Mouse (Mus musculus): ENCODE measurements around the gene Itga9. TPM values are rescaled to one million over a fixed set of nuclear protein-coding genes. Genes with fewer than 3 reads are reported as not detected.

Itga9 gene
- polyA plus RNA-seq, 1 experiment from 2014 or later = 7.4 TPM

DNA sequence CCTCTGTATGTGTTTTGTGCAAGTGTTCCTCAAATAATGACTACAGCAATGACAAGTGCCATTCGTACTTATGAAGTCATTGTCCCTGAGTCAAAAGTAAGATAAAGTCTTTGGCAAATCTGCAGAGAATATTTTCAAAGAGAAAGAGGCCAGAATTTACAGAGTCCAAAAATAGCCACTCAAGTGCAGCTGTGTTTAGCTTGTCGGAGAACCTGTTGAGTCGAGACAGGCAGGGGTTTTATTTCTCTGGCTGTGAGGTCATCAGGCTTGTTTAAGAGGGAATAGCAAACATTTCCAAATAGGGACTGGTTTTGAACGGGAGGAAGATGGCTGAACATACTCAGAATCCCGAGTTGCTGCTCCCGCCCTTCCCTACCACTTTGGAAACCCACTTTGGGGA lies 125.2 kb downstream of the Itga9 start:
- no peak for ATAC-seq (ENCODE audit: insufficient number of reproducible peaks, insufficient read depth, low FRiP score, low TSS enrichment, low read depth)
- H3K4me1 ChIP-seq = peaks cover 49% of the 10 kb centered on the region
- H3K27ac ChIP-seq = no peak overlapping the region
- no peaks in the 10 kb centered on the region for H3K9me3 ChIP-seq
- WGBS = 70% methylated on average over 6 of the region's 6 CpGs
- no peak overlapping the region for H3K4me2 ChIP-seq
- H3K27me3 ChIP-seq = no peaks in the 10 kb centered on the region
- H3K36me3 ChIP-seq = no peaks in the 10 kb centered on the region
- no peak overlapping the region for H3K9ac ChIP-seq
- H3K4me3 ChIP-seq = no peak overlapping the region

GRCm38 (mm10) chr9:118733601-118734000 lies 127.1 kb downstream of the Itga9 start:
- no peak overlapping the region for H3K9ac ChIP-seq
- H3K27me3 ChIP-seq = no peaks in the 10 kb centered on the region
- H3K9me3 ChIP-seq = no peaks in the 10 kb centered on the region
- 46% methylated on average over 3 of the region's 3 CpGs for WGBS
- H3K4me1 ChIP-seq = peaks cover 51% of the 10 kb centered on the region
- ATAC-seq (ENCODE audit: insufficient number of reproducible peaks, insufficient read depth, low FRiP score, low TSS enrichment, low read depth) = no peak
- H3K4me3 ChIP-seq = no peak overlapping the region
- no peaks in the 10 kb centered on the region for H3K36me3 ChIP-seq
- no peak overlapping the region for H3K27ac ChIP-seq
- H3K4me2 ChIP-seq = no peak overlapping the region

GRCm38 (mm10) chr9:118737124-118737523 lies 130.6 kb downstream of the Itga9 start:
- no peaks in the 10 kb centered on the region for H3K36me3 ChIP-seq
- no peak overlapping the region for H3K9ac ChIP-seq
- no peaks in the 10 kb centered on the region for H3K27me3 ChIP-seq
- H3K9me3 ChIP-seq = no peaks in the 10 kb centered on the region
- peaks cover 24% of the 10 kb centered on the region for H3K4me1 ChIP-seq
- H3K4me2 ChIP-seq = no peak overlapping the region
- ATAC-seq (ENCODE audit: insufficient number of reproducible peaks, insufficient read depth, low FRiP score, low TSS enrichment, low read depth) = no peak
- H3K4me3 ChIP-seq = no peak overlapping the region
- no peak overlapping the region for H3K27ac ChIP-seq
- 82% methylated on average over 2 of the region's 2 CpGs for WGBS

DNA sequence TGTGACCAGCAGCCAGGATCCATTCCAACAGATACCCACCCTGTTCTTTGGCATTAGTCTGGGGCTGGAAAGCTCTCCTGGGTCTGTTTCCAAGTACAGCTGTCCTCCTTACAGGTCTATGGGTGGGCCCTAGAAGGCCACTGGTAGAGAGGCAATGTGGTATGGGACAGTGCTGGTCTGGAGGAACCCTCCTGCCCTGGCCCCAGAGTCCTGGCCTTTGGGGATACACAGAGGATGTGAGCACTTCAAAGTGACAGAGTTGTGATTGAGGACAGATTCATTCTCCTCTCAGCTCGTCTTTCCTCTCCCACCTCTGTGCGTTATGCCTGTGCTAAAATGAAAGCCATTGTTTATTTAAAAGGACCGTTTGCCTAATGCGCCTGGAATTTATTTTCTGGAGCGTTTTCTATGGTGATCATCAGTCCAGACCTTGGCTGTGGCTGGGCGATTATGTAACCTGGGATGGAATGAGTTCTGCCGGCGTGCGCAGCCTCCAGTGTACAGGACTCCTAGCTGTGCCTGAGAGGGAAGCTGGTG lies 131.2 kb downstream of the Itga9 start:
- Histone ChIP-seq H3K4me1 (peaks cover 24% of the 10 kb centered on the region), H3K4me3 (no peak overlapping the region), H3K27me3 (no peaks in the 10 kb centered on the region), H3K9me3 (no peaks in the 10 kb centered on the region), H3K36me3 (no peaks in the 10 kb centered on the region), H3K9ac (peak overlapping the region; percentile 11; the same call in 1 of the 2 replicates), H3K27ac (no peak overlapping the region), H3K4me2 (no peak overlapping the region)
- peak; percentile 44; the same call in 1 of the 2 replicates for ATAC-seq (ENCODE audit: insufficient number of reproducible peaks, insufficient read depth, low FRiP score, low TSS enrichment, low read depth)
- WGBS = 32% methylated on average over 9 of the region's 9 CpGs

DNA sequence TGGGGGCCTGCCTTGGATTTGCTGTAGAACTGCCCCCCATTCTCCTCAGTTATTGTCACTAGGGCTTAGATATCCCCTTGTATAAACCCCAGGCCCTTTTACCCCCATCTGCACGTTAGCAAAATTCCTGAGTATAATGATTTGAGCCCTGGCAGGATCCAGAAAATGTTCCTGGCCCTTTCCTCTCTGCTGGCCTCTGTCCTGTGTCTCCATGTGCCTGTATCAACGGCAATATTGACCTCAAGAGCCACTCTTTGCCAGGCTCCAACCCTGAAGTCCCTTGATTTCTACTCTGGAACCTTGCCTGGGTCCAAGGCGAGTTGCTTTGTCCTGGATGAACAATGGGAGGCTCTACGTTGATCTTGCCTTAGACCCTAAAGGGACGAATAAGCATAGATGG lies 131.8 kb downstream of the Itga9 start:
- H3K9me3 ChIP-seq = no peaks in the 10 kb centered on the region
- WGBS = 81% methylated on average over 5 of the region's 5 CpGs
- H3K4me2 ChIP-seq = no peak overlapping the region
- no peak overlapping the region for H3K4me3 ChIP-seq
- H3K4me1 ChIP-seq = peaks cover 24% of the 10 kb centered on the region
- no peak overlapping the region for H3K27ac ChIP-seq
- H3K9ac ChIP-seq = no peak overlapping the region
- no peak for ATAC-seq (ENCODE audit: insufficient number of reproducible peaks, insufficient read depth, low FRiP score, low TSS enrichment, low read depth)
- no peaks in the 10 kb centered on the region for H3K36me3 ChIP-seq
- no peaks in the 10 kb centered on the region for H3K27me3 ChIP-seq

DNA sequence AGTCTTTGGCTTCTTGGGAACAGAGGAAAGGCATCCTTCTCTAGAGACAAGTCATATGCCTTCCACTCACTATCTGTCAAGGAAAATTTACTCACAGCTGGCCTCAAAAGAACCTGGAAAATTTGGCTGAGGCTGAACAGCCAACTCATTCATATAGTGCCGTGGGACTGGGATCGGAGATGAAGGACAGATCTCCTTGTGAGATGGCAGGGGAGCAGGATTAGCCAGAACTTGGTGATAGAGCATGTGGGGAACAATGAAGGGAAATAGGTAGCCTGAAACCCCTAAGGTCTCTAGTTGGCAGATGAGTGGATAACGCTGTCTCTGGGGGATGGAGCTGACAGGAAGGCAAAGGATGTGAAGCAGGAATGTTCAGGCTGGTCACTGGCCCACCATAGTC lies 132.6 kb downstream of the Itga9 start:
- H3K27ac ChIP-seq = no peak overlapping the region
- 0 out of 2 replicates have a peak, but pooled peaks cover 3% of the 10 kb centered on the region for H3K36me3 ChIP-seq
- H3K9ac ChIP-seq = no peak overlapping the region
- ATAC-seq (ENCODE audit: insufficient number of reproducible peaks, insufficient read depth, low FRiP score, low TSS enrichment, low read depth) = no peak
- no peak overlapping the region for H3K4me2 ChIP-seq
- H3K4me3 ChIP-seq = no peak overlapping the region
- no peaks in the 10 kb centered on the region for H3K27me3 ChIP-seq
- H3K9me3 ChIP-seq = no peaks in the 10 kb centered on the region
- peaks cover 24% of the 10 kb centered on the region for H3K4me1 ChIP-seq
- 88% methylated on average over 3 of the region's 3 CpGs for WGBS

GRCm38 (mm10) chr9:118739659-118740058 lies 133.2 kb downstream of the Itga9 start:
- Histone ChIP-seq H3K4me3 (no peak overlapping the region), H3K4me1 (peaks cover 19% of the 10 kb centered on the region), H3K4me2 (no peak overlapping the region), H3K9ac (no peak overlapping the region), H3K9me3 (no peaks in the 10 kb centered on the region), H3K36me3 (0 out of 2 replicates have a peak, but pooled peaks cover 7% of the 10 kb centered on the region), H3K27ac (no peak overlapping the region), H3K27me3 (no peaks in the 10 kb centered on the region)
- ATAC-seq (ENCODE audit: insufficient number of reproducible peaks, insufficient read depth, low FRiP score, low TSS enrichment, low read depth) = no peak
- 83% methylated on average over 3 of the region's 3 CpGs for WGBS

- H3K4me2 ChIP-seq = no peak overlapping the region
- H3K9me3 ChIP-seq = 0 out of 2 replicates have a peak, but pooled peaks cover 4% of the 10 kb centered on the region
- H3K27me3 ChIP-seq = no peaks in the 10 kb centered on the region
- 87% methylated on average over 9 of the region's 9 CpGs for WGBS
- 0 out of 2 replicates have a peak, but pooled peaks cover 9% of the 10 kb centered on the region for H3K36me3 ChIP-seq
- no peak for ATAC-seq (ENCODE audit: insufficient number of reproducible peaks, insufficient read depth, low FRiP score, low TSS enrichment, low read depth)
- H3K27ac ChIP-seq = no peak overlapping the region
- no peak overlapping the region for H3K4me3 ChIP-seq
- no peak overlapping the region for H3K9ac ChIP-seq
- peaks cover 16% of the 10 kb centered on the region for H3K4me1 ChIP-seq
Measured at GRCm38 (mm10) chr9:118741268-118741667, 134.8 kb downstream of the Itga9 start.

- 0 out of 2 replicates have a peak, but pooled peaks cover 4% of the 10 kb centered on the region for H3K36me3 ChIP-seq
- no peak overlapping the region for H3K4me3 ChIP-seq
- H3K4me1 ChIP-seq = peaks cover 45% of the 10 kb centered on the region
- no peak overlapping the region for H3K9ac ChIP-seq
- 36% methylated on average over 8 of the region's 8 CpGs for WGBS
- no peak overlapping the region for H3K4me2 ChIP-seq
- no peak overlapping the region for H3K27ac ChIP-seq
- no peaks in the 10 kb centered on the region for H3K27me3 ChIP-seq
- no peak for ATAC-seq (ENCODE audit: insufficient number of reproducible peaks, insufficient read depth, low FRiP score, low TSS enrichment, low read depth)
- H3K9me3 ChIP-seq = 0 out of 2 replicates have a peak, but pooled peaks cover 4% of the 10 kb centered on the region
Measured at GRCm38 (mm10) chr9:118749335-118749949, 143.0 kb downstream of the Itga9 start.

GRCm38 (mm10) chr9:118750828-118751227 lies 144.3 kb downstream of the Itga9 start:
- H3K9me3 ChIP-seq = no peaks in the 10 kb centered on the region
- no peak overlapping the region for H3K9ac ChIP-seq
- H3K27me3 ChIP-seq = no peaks in the 10 kb centered on the region
- 0 out of 2 replicates have a peak, but pooled peaks cover 3% of the 10 kb centered on the region for H3K36me3 ChIP-seq
- H3K27ac ChIP-seq = no peak overlapping the region
- H3K4me1 ChIP-seq = peaks cover 45% of the 10 kb centered on the region
- no peak for ATAC-seq (ENCODE audit: insufficient number of reproducible peaks, insufficient read depth, low FRiP score, low TSS enrichment, low read depth)
- 53% methylated on average over 7 of the region's 7 CpGs for WGBS
- no peak overlapping the region for H3K4me2 ChIP-seq
- no peak overlapping the region for H3K4me3 ChIP-seq

DNA sequence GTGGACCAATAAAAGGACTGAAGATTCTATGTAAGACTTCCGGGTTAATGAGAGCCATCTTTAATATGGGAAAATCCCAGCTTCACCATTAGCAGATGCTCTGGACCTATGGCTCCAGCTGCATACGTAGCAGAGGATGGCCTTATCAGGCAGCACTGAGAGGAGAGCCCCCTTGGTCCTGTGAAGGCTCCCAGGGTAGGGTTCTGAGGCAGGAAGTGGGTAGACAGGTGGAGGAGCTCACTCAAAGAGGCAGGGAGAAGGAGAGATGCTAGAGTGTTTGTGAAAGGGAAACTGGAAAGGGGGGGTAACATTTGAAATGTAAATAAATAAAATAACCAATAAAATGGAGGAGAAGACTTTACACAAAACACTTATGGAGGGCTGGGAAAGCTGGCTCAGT lies 145.9 kb downstream of the Itga9 start:
- Histone ChIP-seq H3K27me3 (no peaks in the 10 kb centered on the region), H3K4me3 (no peak overlapping the region), H3K9me3 (no peaks in the 10 kb centered on the region), H3K36me3 (no peaks in the 10 kb centered on the region), H3K27ac (no peak overlapping the region), H3K4me1 (peaks cover 54% of the 10 kb centered on the region), H3K4me2 (no peak overlapping the region), H3K9ac (no peak overlapping the region)
- ATAC-seq (ENCODE audit: insufficient number of reproducible peaks, insufficient read depth, low FRiP score, low TSS enrichment, low read depth) = no peak
- WGBS = 85% methylated on average over 2 of the region's 2 CpGs

DNA sequence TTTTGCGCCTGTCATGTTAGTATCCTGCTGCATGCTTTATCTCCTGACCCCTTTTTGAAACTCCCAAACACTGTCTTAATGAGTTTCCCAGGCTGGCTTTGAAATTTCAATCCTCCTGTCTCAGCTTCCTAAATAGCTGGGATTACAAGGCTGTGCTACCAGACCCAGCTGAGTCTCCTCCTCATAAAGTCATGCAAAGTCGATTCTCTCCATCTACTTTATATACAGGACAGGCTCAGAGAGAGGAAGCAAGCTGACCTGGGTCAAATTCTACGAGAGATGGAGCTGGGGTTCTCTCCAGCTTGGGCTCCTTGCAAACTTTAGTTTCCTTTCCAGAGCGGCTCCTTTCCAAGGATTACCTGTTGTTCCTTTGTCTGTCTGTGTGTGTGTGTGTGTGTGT lies 153.0 kb downstream of the Itga9 start:
- H3K4me2 ChIP-seq = no peak overlapping the region
- H3K4me1 ChIP-seq = peaks cover 40% of the 10 kb centered on the region
- H3K4me3 ChIP-seq = no peak overlapping the region
- H3K27me3 ChIP-seq = no peaks in the 10 kb centered on the region
- WGBS = 64% methylated on average over 4 of the region's 4 CpGs
- no peak overlapping the region for H3K9ac ChIP-seq
- ATAC-seq (ENCODE audit: insufficient number of reproducible peaks, insufficient read depth, low FRiP score, low TSS enrichment, low read depth) = no peak
- no peaks in the 10 kb centered on the region for H3K36me3 ChIP-seq
- no peak overlapping the region for H3K27ac ChIP-seq
- no peaks in the 10 kb centered on the region for H3K9me3 ChIP-seq

Data from embryonic facial prominence, embryonic 13.5 days (tissue).